Comparison of ENCODE assay signal across 44 mouse cellular contexts in the genomic region with DNA sequence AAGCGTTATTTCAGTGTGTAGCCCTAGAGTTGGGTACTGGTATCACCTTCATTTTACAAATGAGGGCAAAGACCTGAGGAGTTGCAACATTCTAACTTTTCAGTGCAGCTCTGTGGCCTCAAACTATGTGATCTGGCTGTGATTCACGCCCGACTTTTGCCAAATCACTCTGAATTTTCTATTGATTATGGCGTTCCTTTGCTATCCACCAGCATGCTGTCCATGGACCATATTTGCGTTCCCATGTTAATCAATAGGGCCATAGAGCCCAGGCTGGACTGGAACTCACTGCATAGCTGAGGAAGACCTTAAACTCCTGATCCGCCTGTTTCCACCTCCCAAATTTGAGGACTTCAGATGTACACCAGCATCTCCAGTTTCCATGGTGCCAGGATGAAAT. TPM values are rescaled to one million over a fixed set of nuclear protein-coding genes. Genes with fewer than 3 reads are reported as not detected.
"Had no signal": no experiment of that assay in that cellular context is flagged by ENCODE, and none has a peak within 500 bp of the region (broad histone marks: within the 10 kb centered on the region; RNA-seq: fewer than 3 reads in every experiment).

No protein-coding gene starts in this region.

- H3K27me3 ChIP-seq: limb, embryonic 13.5 days; limb, embryonic 15.5 days; liver, embryonic 13.5 days; liver, embryonic 15.5 days; lung, embryonic 15.5 days; neural tube, embryonic 12.5 days had no signal

- H3K4me1 ChIP-seq: limb, embryonic 12.5 days; limb, embryonic 13.5 days; limb, embryonic 15.5 days; lung, embryonic 15.5 days; midbrain, embryonic 12.5 days; midbrain, embryonic 13.5 days; midbrain, embryonic 15.5 days; neural tube, embryonic 12.5 days had no signal

- H3K36me3 ChIP-seq: limb, embryonic 10.5 days; limb, embryonic 12.5 days; limb, embryonic 13.5 days; limb, embryonic 15.5 days; liver, embryonic 13.5 days; liver, embryonic 15.5 days; lung, embryonic 15.5 days; midbrain, embryonic 10.5 days; midbrain, embryonic 12.5 days; midbrain, embryonic 13.5 days; midbrain, embryonic 15.5 days; neural tube, embryonic 12.5 days had no signal

- H3K9me3 ChIP-seq: limb, embryonic 10.5 days; limb, embryonic 12.5 days; limb, embryonic 13.5 days; limb, embryonic 15.5 days; liver, embryonic 13.5 days; liver, embryonic 15.5 days; lung, embryonic 15.5 days; megakaryocyte, embryonic 14.5 days; midbrain, embryonic 10.5 days; midbrain, embryonic 12.5 days; midbrain, embryonic 13.5 days; midbrain, embryonic 15.5 days; neural tube, embryonic 12.5 days had no signal

- H3K4me2 ChIP-seq: limb, embryonic 12.5 days; limb, embryonic 13.5 days; limb, embryonic 15.5 days; liver, embryonic 13.5 days; liver, embryonic 15.5 days; lung, embryonic 14.5 days; lung, embryonic 15.5 days; midbrain, embryonic 12.5 days; midbrain, embryonic 13.5 days; midbrain, embryonic 15.5 days; neural tube, embryonic 12.5 days had no signal

- H3K27ac ChIP-seq: left cerebral cortex, adult 2 months; limb, embryonic 10.5 days; limb, embryonic 12.5 days; limb, embryonic 13.5 days; limb, embryonic 15.5 days; liver, embryonic 13.5 days; liver, embryonic 14.5 days; liver, embryonic 15.5 days; lung, embryonic 15.5 days; macrophage; midbrain, embryonic 10.5 days; midbrain, embryonic 12.5 days; midbrain, embryonic 13.5 days; midbrain, embryonic 15.5 days; neural tube, embryonic 12.5 days had no signal

- DNase-seq: layer of hippocampus, postnatal 36 days; left cerebral cortex, postnatal 4 days; liver; liver, embryonic 13.5 days; lung, adult 18-20 months; lung, adult 2 months; lung, embryonic 14.5 days; lung, postnatal 10 days; lung, postnatal 14 days; lung, postnatal 36 days; lung, postnatal 4 days; midbrain, embryonic 14.5 days had no signal

- H3K4me3 ChIP-seq: left cerebral cortex, adult 2 months; limb, embryonic 10.5 days; limb, embryonic 12.5 days; limb, embryonic 13.5 days; limb, embryonic 15.5 days; liver, embryonic 13.5 days; liver, embryonic 15.5 days; lung, embryonic 15.5 days; megakaryocyte, embryonic 14.5 days; midbrain, embryonic 10.5 days; midbrain, embryonic 12.5 days; midbrain, embryonic 13.5 days; midbrain, embryonic 15.5 days; myocyte; neural tube, embryonic 12.5 days had no signal

- H3K9ac ChIP-seq: limb, embryonic 12.5 days; limb, embryonic 13.5 days; limb, embryonic 15.5 days; liver, embryonic 13.5 days; liver, embryonic 14.5 days; liver, embryonic 15.5 days; lung, embryonic 14.5 days; lung, embryonic 15.5 days; midbrain, embryonic 12.5 days; midbrain, embryonic 13.5 days; midbrain, embryonic 15.5 days; neural tube, embryonic 12.5 days had no signal

- ATAC-seq: lung, postnatal 0 days; midbrain, embryonic 13.5 days; midbrain, embryonic 15.5 days had no signal

RNA-seq across cellular contexts. Expression of a gene that starts 9.3 kb away (rescaled TPM):
- total RNA-seq: layer of hippocampus, postnatal 36 days; left cerebral cortex, adult 18-20 months; left cerebral cortex, adult 2 months; left cerebral cortex, adult 8-10 months; left cerebral cortex, postnatal 10 days; left cerebral cortex, postnatal 14 days; left cerebral cortex, postnatal 25 days; left cerebral cortex, postnatal 36 days; left cerebral cortex, postnatal 4 days; megakaryocyte progenitor cell, adult 5-6 weeks; megakaryocyte-erythroid progenitor cell, adult 5-6 weeks; midbrain, postnatal 0 days; monocyte, adult 5-6 weeks had no signal
- polyA plus RNA-seq: limb, embryonic 13.5 days; limb, embryonic 14.5 days; limb, embryonic 15.5 days; lung, embryonic 14.5 days; lung, embryonic 15.5 days; lung, embryonic 16.5 days; macrophage; midbrain, embryonic 10.5 days; midbrain, embryonic 12.5 days; midbrain, embryonic 13.5 days; midbrain, embryonic 14.5 days; midbrain, embryonic 15.5 days; midbrain, postnatal 0 days; myocyte; neural tube, embryonic 11.5 days; neural tube, embryonic 12.5 days had no signal

RNA-seq across cellular contexts. Expression of a gene that starts 18.6 kb away (rescaled TPM):
- total RNA-seq: layer of hippocampus, postnatal 36 days; left cerebral cortex, adult 18-20 months; left cerebral cortex, adult 2 months; left cerebral cortex, adult 8-10 months; left cerebral cortex, postnatal 10 days; left cerebral cortex, postnatal 14 days; left cerebral cortex, postnatal 25 days; left cerebral cortex, postnatal 36 days; left cerebral cortex, postnatal 4 days; megakaryocyte progenitor cell, adult 5-6 weeks; megakaryocyte, adult 5-6 weeks; megakaryocyte-erythroid progenitor cell, adult 5-6 weeks; midbrain, postnatal 0 days; monocyte, adult 5-6 weeks had no signal
- polyA plus RNA-seq: limb, embryonic 10.5 days; limb, embryonic 11.5 days; limb, embryonic 12.5 days; limb, embryonic 15.5 days; lung, embryonic 14.5 days; lung, embryonic 16.5 days; macrophage; midbrain, embryonic 10.5 days; midbrain, embryonic 12.5 days; midbrain, embryonic 14.5 days; midbrain, postnatal 0 days; myocyte; neural tube, embryonic 11.5 days; neural tube, embryonic 12.5 days had no signal

RNA-seq across cellular contexts. Expression of a gene that starts 23.7 kb away (rescaled TPM):
- total RNA-seq: left cerebral cortex, postnatal 10 days; left cerebral cortex, postnatal 4 days; megakaryocyte progenitor cell, adult 5-6 weeks; megakaryocyte, adult 5-6 weeks; megakaryocyte-erythroid progenitor cell, adult 5-6 weeks; midbrain, postnatal 0 days; monocyte, adult 5-6 weeks had no signal
- polyA plus RNA-seq: limb, embryonic 10.5 days; limb, embryonic 11.5 days; limb, embryonic 12.5 days; limb, embryonic 13.5 days; limb, embryonic 14.5 days; limb, embryonic 15.5 days; lung, embryonic 14.5 days; lung, embryonic 15.5 days; lung, embryonic 16.5 days; lung, postnatal 0 days; macrophage; midbrain, embryonic 10.5 days; midbrain, embryonic 12.5 days; midbrain, embryonic 13.5 days; midbrain, embryonic 14.5 days; midbrain, embryonic 15.5 days; midbrain, postnatal 0 days; myocyte; neural tube, embryonic 11.5 days; neural tube, embryonic 12.5 days had no signal
